Mouse (Mus musculus) lung, embryonic 14.5 days (tissue): ENCODE measurements around the gene Pla2g4d. TPM values are rescaled to one million over a fixed set of nuclear protein-coding genes. Genes with fewer than 3 reads are reported as not detected.
A peak's percentile ranks its signal among the peaks of the same experiment; 100 is the strongest.

Experiments used
- ATAC-seq: fragments of 200-750 bp; cut with Nextera tagmentation; 2 replicates; pipeline ENCODE4 v1.8.0; 2017; ENCODE audit warnings: mild to moderate bottlenecking, moderate TSS enrichment, moderate library complexity; ENCODE audit not compliant: insufficient read depth
- DNase-seq: peaks from one replicate; pipeline ENCODE4 v3.0.0-alpha.2; 2015
- H3K27ac ChIP-seq: fragments of 300-500 bp; sonication (generic); 2 replicates; pipeline ENCODE4 v1.5.1; 2014; ENCODE audit warnings: low read depth, mild to moderate bottlenecking, moderate library complexity
- H3K27me3 ChIP-seq: fragments of 300-500 bp; sonication (generic); 2 replicates; pipeline ENCODE4 v1.6.1; 2014; ENCODE audit warnings: low read length, control low read depth; ENCODE audit not compliant: insufficient read depth
- H3K36me3 ChIP-seq: fragments of 300-500 bp; sonication (generic); 2 replicates; pipeline ENCODE4 v1.6.1; 2014; ENCODE audit warnings: control low read depth; ENCODE audit not compliant: insufficient read depth
- H3K4me1 ChIP-seq: fragments of 300-500 bp; sonication (generic); 2 replicates; pipeline ENCODE4 v1.6.1; 2014; ENCODE audit warnings: antibody characterized with exemption, control low read depth; ENCODE audit not compliant: insufficient read depth
- H3K4me2 ChIP-seq: fragments of 300-500 bp; sonication (generic); 2 replicates; pipeline ENCODE4 v1.6.1; 2014; ENCODE audit warnings: mild to moderate bottlenecking
- H3K4me3 ChIP-seq: fragments of 300-500 bp; sonication (generic); 2 replicates; pipeline ENCODE4 v1.5.1; 2014; ENCODE audit warnings: low read depth, low read length
- H3K9ac ChIP-seq: fragments of 300-500 bp; sonication (generic); 2 replicates; pipeline ENCODE4 v1.6.1; 2014
- H3K9me3 ChIP-seq: fragments of 300-500 bp; sonication (generic); 2 replicates; pipeline ENCODE4 v1.6.1; 2016; ENCODE audit warnings: low read depth, low read length, control low read depth
- CTCF ChIP-seq: IDR thresholded peaks from 2 replicates; pipeline ENCODE4 v1.5.1; 2016; ENCODE audit warnings: antibody characterized with exemption, low read depth
- WGBS: fragments of 180-500 bp; shearing (Covaris S2); extraction: QIAGEN DNeasy Blood & Tissue Kit; methylation state at CpG from one replicate; pipeline ENCODE4 v1.1.7; 2014; 5-methylcytosine and 5-hydroxymethylcytosine counted together
- polyA plus RNA-seq: library from polyadenylated mRNA; unstranded; fragments of >200 nt; fragmentation: Nextera tagmentation; extraction: Ambion mirVana; gene quantifications from 2 replicates; pipeline ENCODE4 v1.2.1, GENCODE M21; 2014

Pla2g4d gene
- polyA plus RNA-seq, result not detected in 2 replicates

DNA sequence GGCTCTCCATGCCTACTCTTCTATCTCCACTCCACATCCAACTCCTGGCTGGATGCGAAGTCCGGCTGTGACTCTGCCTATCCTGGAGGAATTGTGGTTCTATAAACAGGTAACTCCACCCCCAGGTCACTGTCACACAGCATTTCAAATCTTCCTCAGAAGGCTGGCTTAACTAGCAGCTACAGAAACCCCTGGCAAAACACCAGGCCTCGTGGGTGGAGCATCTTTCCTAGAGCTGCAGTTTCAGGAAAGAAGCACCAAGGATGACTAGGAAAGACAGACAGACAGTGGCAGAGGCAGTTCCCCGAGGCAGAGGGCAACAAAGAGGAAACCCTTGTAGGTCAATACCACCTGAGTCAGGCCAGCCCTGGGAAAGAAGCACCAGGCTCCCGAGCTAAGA lies at the start of gene Pla2g4d:
TSS of gene Pla2g4d (minus strand) at position 203 of the 400 bp plus-strand sequence.
- no peak within 1 kb of the TSS for H3K4me2 ChIP-seq
- no peak within 1 kb of the TSS for H3K4me3 ChIP-seq
- DNase-seq (no peak), ATAC-seq (no peak)
- no peaks in the 10 kb centered on the region for H3K4me1 ChIP-seq
- no peaks in the 10 kb centered on the region for H3K27me3 ChIP-seq
- no peak for TF ChIP-seq CTCF
- 67% methylated on average over 5 of the region's 5 CpGs for WGBS
- H3K36me3 ChIP-seq, result no peaks in the 10 kb centered on the region
- no peak within 1 kb of the TSS for H3K9ac ChIP-seq
- H3K9me3 ChIP-seq, result no peaks in the 10 kb centered on the region
- H3K27ac ChIP-seq, result no peak within 1 kb of the TSS

- no peak overlapping the region for H3K4me3 ChIP-seq
- peaks cover 58% of the 10 kb centered on the region for H3K36me3 ChIP-seq
- 53% methylated on average over 2 of the region's 2 CpGs for WGBS
- no peaks in the 10 kb centered on the region for H3K27me3 ChIP-seq
- ATAC-seq, result no peak
- H3K9me3 ChIP-seq, result no peaks in the 10 kb centered on the region
- DNase-seq, result peak; percentile 52
- peak; percentile 47 for TF ChIP-seq CTCF
- H3K9ac ChIP-seq, result no peak overlapping the region
- H3K27ac ChIP-seq, result no peak overlapping the region
- H3K4me2 ChIP-seq, result no peak overlapping the region
- H3K4me1 ChIP-seq, result no peaks in the 10 kb centered on the region
These were observed 48.9 kb upstream of the Pla2g4d start for GRCm38 (mm10) chr2:120337886-120338285.

- Histone ChIP-seq H3K4me1 (no peaks in the 10 kb centered on the region), H3K4me3 (no peak overlapping the region), H3K9me3 (no peaks in the 10 kb centered on the region), H3K9ac (no peak overlapping the region), H3K27me3 (no peaks in the 10 kb centered on the region), H3K36me3 (peaks cover 58% of the 10 kb centered on the region), H3K27ac (no peak overlapping the region), H3K4me2 (no peak overlapping the region)
- ATAC-seq (no peak), DNase-seq (no peak)
- 78% methylated on average over 4 of the region's 4 CpGs for WGBS
- TF ChIP-seq CTCF, result no peak
These were observed 42.6 kb upstream of the Pla2g4d start for GRCm38 (mm10) chr2:120331575-120331974.

DNA sequence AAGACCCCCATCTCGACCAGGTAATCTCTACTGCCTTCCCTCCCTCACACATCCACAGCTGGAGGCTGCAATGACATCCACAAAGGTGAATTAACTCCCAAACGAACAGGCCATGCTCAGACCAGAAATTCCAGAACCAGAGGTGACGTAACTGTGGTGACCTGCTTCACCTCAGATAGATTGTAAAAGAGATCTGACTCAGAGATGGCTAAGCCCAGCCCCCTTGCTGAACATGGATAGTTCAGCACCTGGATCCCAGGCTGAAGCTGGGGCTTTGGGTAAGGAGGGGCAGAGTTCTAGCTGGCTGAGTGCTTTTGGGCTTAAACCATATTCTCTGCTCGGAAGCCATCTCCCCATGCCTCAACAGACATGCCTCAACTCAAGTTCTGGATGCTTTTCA lies 26.1 kb upstream of the Pla2g4d start:
- Histone ChIP-seq H3K9me3 (no peaks in the 10 kb centered on the region), H3K9ac (no peak overlapping the region), H3K4me1 (no peaks in the 10 kb centered on the region), H3K4me3 (no peak overlapping the region), H3K36me3 (peaks cover 33% of the 10 kb centered on the region), H3K4me2 (no peak overlapping the region), H3K27me3 (no peaks in the 10 kb centered on the region), H3K27ac (no peak overlapping the region)
- WGBS, result 62% methylated on average over 4 of the region's 4 CpGs
- ATAC-seq (no peak), DNase-seq (no peak)
- no peak for TF ChIP-seq CTCF

- H3K9me3 ChIP-seq, result no peaks in the 10 kb centered on the region
- no peak overlapping the region for H3K4me3 ChIP-seq
- peaks cover 31% of the 10 kb centered on the region for H3K36me3 ChIP-seq
- ATAC-seq, result no peak
- no peak overlapping the region for H3K4me2 ChIP-seq
- no peak overlapping the region for H3K27ac ChIP-seq
- no peak for DNase-seq
- TF ChIP-seq CTCF, result no peak
- H3K9ac ChIP-seq, result no peak overlapping the region
- H3K4me1 ChIP-seq, result no peaks in the 10 kb centered on the region
- WGBS, result 84% methylated on average over 4 of the region's 4 CpGs
- H3K27me3 ChIP-seq, result no peaks in the 10 kb centered on the region
These were observed 25.5 kb upstream of the Pla2g4d start for GRCm38 (mm10) chr2:120314487-120314886.

DNA sequence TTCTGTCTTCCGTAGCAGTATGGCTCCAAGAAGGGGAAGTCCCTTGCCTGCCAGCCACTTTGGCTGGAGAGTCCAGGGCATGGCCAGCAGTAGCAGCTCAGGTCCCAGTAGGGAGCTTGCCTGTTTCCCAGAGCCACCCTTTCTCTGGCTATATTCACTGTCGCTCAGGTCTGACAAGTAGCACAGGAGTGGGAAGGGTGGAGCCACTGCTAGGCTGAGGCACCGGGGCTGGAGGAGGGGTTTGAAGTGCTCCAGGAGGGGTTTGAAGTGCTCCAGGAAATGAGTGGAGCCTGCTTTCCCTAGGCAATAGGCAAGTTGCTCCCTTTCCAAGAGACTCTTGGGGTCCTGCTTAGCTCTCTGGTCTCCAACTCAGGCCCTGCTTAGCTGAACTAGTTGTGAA lies 25.0 kb upstream of the Pla2g4d start, which contains the start of gene Pla2g4f:
TSS of gene Pla2g4f (minus strand) at position 190 of the 400 bp plus-strand sequence.
- Histone ChIP-seq H3K27ac (no peak within 1 kb of the TSS), H3K9ac (no peak within 1 kb of the TSS), H3K4me2 (no peak within 1 kb of the TSS), H3K27me3 (no peaks in the 10 kb centered on the region), H3K4me1 (no peaks in the 10 kb centered on the region), H3K36me3 (peaks cover 26% of the 10 kb centered on the region), H3K9me3 (no peaks in the 10 kb centered on the region), H3K4me3 (no peak within 1 kb of the TSS)
- peak; percentile 63; the same call in 1 of the 2 replicates for ATAC-seq
- TF ChIP-seq CTCF, result no peak
- 43% methylated on average over 3 of the region's 3 CpGs for WGBS
- peak; percentile 34 for DNase-seq

GRCm38 (mm10) chr2:120312276-120312825 lies 23.4 kb upstream of the Pla2g4d start:
- H3K27ac ChIP-seq, result no peak overlapping the region
- H3K27me3 ChIP-seq, result no peaks in the 10 kb centered on the region
- H3K4me1 ChIP-seq, result no peaks in the 10 kb centered on the region
- no peak overlapping the region for H3K9ac ChIP-seq
- peaks cover 9% of the 10 kb centered on the region for H3K36me3 ChIP-seq
- ATAC-seq, result no peak
- WGBS, result 78% methylated on average over 7 of the region's 7 CpGs
- DNase-seq, result no peak
- no peaks in the 10 kb centered on the region for H3K9me3 ChIP-seq
- TF ChIP-seq CTCF, result no peak
- no peak overlapping the region for H3K4me2 ChIP-seq
- H3K4me3 ChIP-seq, result no peak overlapping the region

DNA sequence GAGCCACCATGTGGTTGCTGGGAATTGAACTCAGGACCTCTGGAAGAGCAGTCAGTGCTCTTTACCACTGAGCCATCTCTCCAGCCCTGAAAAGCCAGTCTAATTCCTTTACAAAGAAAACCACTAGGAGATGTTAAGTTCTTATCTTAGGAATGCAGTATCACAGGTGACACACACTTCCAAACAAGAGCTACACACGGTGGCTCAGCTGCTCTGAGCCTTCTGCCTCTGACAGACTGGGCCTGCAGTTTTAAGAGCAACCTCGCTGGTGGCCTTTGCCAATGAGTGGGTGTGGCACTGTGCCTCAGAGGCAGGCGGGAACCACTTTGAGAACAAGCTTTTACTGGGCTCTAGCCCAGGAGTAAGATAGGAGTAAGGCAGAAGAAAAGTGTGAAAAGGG lies 15.1 kb upstream of the Pla2g4d start:
- Histone ChIP-seq H3K9ac (no peak overlapping the region), H3K4me1 (no peaks in the 10 kb centered on the region), H3K4me3 (no peak overlapping the region), H3K36me3 (no peaks in the 10 kb centered on the region), H3K27ac (no peak overlapping the region), H3K4me2 (no peak overlapping the region), H3K27me3 (no peaks in the 10 kb centered on the region), H3K9me3 (no peaks in the 10 kb centered on the region)
- no peak for TF ChIP-seq CTCF
- DNase-seq (peak; percentile 18), ATAC-seq (no peak)
- 11% methylated on average over 3 of the region's 3 CpGs for WGBS
